ENCODE assay signal across 20 mouse cellular contexts in genomic region chr4:55593132-55593531, GRCm38 (mm10).
DNase-seq lines count a peak whose midpoint lies in the region; ATAC-seq and TF ChIP-seq lines count a peak whose summit lies in the region.
"Had no signal": no experiment of that assay in that cellular context is flagged by ENCODE, and none has a peak within 500 bp of the region (broad histone marks: within the 10 kb centered on the region; RNA-seq: fewer than 3 reads in every experiment).

No protein-coding gene starts in this region.

- peak overlapping the region; percentile 53 for H3K4me2 ChIP-seq in myocyte (ENCODE audit: low read depth)
- H3K4me2 ChIP-seq in forebrain, postnatal 0 days (ENCODE audit: low read depth): no peak overlapping the region
- H3K4me2 ChIP-seq: limb, embryonic 13.5 days; liver, embryonic 15.5 days; midbrain, embryonic 12.5 days had no signal

- no peaks in the 10 kb centered on the region for H3K9me3 ChIP-seq in forebrain, postnatal 0 days (ENCODE audit: low read length)
- H3K9me3 ChIP-seq: embryonic facial prominence, embryonic 10.5 days; limb, embryonic 13.5 days; liver, embryonic 15.5 days; midbrain, embryonic 12.5 days had no signal

- H3ac ChIP-seq in myocyte (ENCODE audit: control insufficient read depth, insufficient read length): no peak overlapping the region

- no peak for TF ChIP-seq POLR2A in myocyte (IDR thresholded peaks at IDR 0.05; ENCODE audit: insufficient read length, low read depth)

- no peaks in the 10 kb centered on the region for H3K36me3 ChIP-seq in myocyte (ENCODE audit: control insufficient read depth, insufficient read depth)
- no peaks in the 10 kb centered on the region for H3K36me3 ChIP-seq in forebrain, postnatal 0 days (ENCODE audit: insufficient read depth)
- H3K36me3 ChIP-seq: embryonic facial prominence, embryonic 10.5 days; limb, embryonic 13.5 days; liver, embryonic 15.5 days; midbrain, embryonic 12.5 days had no signal

- no peak for TF ChIP-seq CTCF in forebrain, postnatal 0 days (IDR thresholded peaks at IDR 0.05; ENCODE audit: low read depth)

- no peak overlapping the region for H3K9ac ChIP-seq in forebrain, postnatal 0 days
- H3K9ac ChIP-seq: limb, embryonic 13.5 days; liver, embryonic 15.5 days; midbrain, embryonic 12.5 days had no signal

- H3K27ac ChIP-seq in forebrain, postnatal 0 days (ENCODE audit: low read depth, low read length): no peak overlapping the region
- H3K27ac ChIP-seq: embryonic facial prominence, embryonic 10.5 days; layer of hippocampus, adult 2 months; limb, embryonic 13.5 days; liver, embryonic 15.5 days; midbrain, embryonic 12.5 days had no signal

- H3K4me3 ChIP-seq in myocyte: no peak overlapping the region
- H3K4me3 ChIP-seq in forebrain, postnatal 0 days (ENCODE audit: low read depth, low read length): no peak overlapping the region
- H3K4me3 ChIP-seq: embryonic facial prominence, embryonic 10.5 days; erythroblast, embryonic 14.5 days; layer of hippocampus, adult 2 months; limb, embryonic 13.5 days; liver, embryonic 15.5 days; midbrain, embryonic 12.5 days had no signal

- peak; percentile 6 for DNase-seq in kidney, adult 11 months
- DNase-seq in kidney, adult 18-20 months: no peak
- DNase-seq in A20 (ENCODE audit: low read depth, low spot score): peak; percentile 33
- peak; percentile 13 for DNase-seq in embryo, embryonic 11 days
- DNase-seq in forebrain, postnatal 0 days: no peak
- no peak for DNase-seq in frontal cortex, postnatal 14 days (ENCODE audit: low spot score in 2 of 2)
- DNase-seq: adrenal gland, postnatal 25 days; cerebellum, adult 9-11 months; lung, postnatal 14 days; thymus, postnatal 4 days had no signal

- no peaks in the 10 kb centered on the region for H3K79me2 ChIP-seq in myocyte (ENCODE audit: control insufficient read depth, insufficient read depth)

- no peaks in the 10 kb centered on the region for H3K4me1 ChIP-seq in forebrain, postnatal 0 days (ENCODE audit: insufficient read depth)
- H3K4me1 ChIP-seq: liver, embryonic 15.5 days had no signal

- ATAC-seq in forebrain, postnatal 0 days: no peak
- ATAC-seq: activated CD4-positive, CD25-positive, alpha-beta regulatory T cell, adult 4 months; CD4-positive, CD25-positive, alpha-beta regulatory T cell, adult 4 months; forebrain, embryonic 16.5 days had no signal

- no peaks in the 10 kb centered on the region for H3K27me3 ChIP-seq in myocyte (ENCODE audit: control insufficient read depth, insufficient read depth, insufficient read length)
- H3K27me3 ChIP-seq in forebrain, postnatal 0 days (ENCODE audit: insufficient read depth, low read length): no peaks in the 10 kb centered on the region
- H3K27me3 ChIP-seq: limb, embryonic 13.5 days; midbrain, embryonic 12.5 days had no signal

- 17% methylated on average over 3 of the region's 3 CpGs for WGBS in forebrain, postnatal 0 days

TF ChIP-seq in myocyte, 11 proteins besides CTCF, POLR2A, EP300 and RAD21:
- no peak for TF ChIP-seq USF1 (IDR thresholded peaks at IDR 0.05; ENCODE audit: low read depth)
- TF ChIP-seq POLR2AphosphoS2 (IDR thresholded peaks at IDR 0.05; ENCODE audit: insufficient read length, low read depth): no peak
- peak in 1 of 3 experiments; percentile 36 for TF ChIP-seq MYOD1 (IDR thresholded peaks at IDR 0.05; ENCODE audit: control insufficient read depth in 1 of 3, insufficient read length in 2 of 3, low read depth in 2 of 3)
- TF ChIP-seq REST (IDR thresholded peaks at IDR 0.05; ENCODE audit: insufficient read depth, insufficient read length): no peak
- no peak for TF ChIP-seq TCF12 (IDR thresholded peaks at IDR 0.05; ENCODE audit: insufficient read depth, poor library complexity, severe bottlenecking)
- TF ChIP-seq E2F4 (IDR thresholded peaks at IDR 0.05; ENCODE audit: insufficient read depth): no peak
- TF ChIP-seq TCF3 (IDR thresholded peaks at IDR 0.05; ENCODE audit: insufficient read length, low read depth): no peak
- TF ChIP-seq MYOG (IDR thresholded peaks at IDR 0.05; ENCODE audit: control insufficient read depth in 1 of 3, insufficient read depth in 1 of 3, insufficient read length in 2 of 3, low read depth in 2 of 3): peak in 1 of 3 experiments; percentile 7
- no peak for TF ChIP-seq SRF (IDR thresholded peaks at IDR 0.05; ENCODE audit: control insufficient read depth, insufficient read length, low read depth)
- no peak for TF ChIP-seq CEBPB (IDR thresholded peaks at IDR 0.05; ENCODE audit: insufficient read depth, poor library complexity, severe bottlenecking)
- no peak for TF ChIP-seq MAX (IDR thresholded peaks at IDR 0.05; ENCODE audit: low read depth)

Comparison
In these comparisons a context has a peak if more than half of its experiments do, and no peak if none do; other contexts are left out.
1. DNase-seq: peak in kidney, adult 11 months (single experiment), A20 (single experiment) and embryo, embryonic 11 days (single experiment); none in kidney, adult 18-20 months (single experiment), forebrain, postnatal 0 days (single experiment) and frontal cortex, postnatal 14 days (0 of 2).